Mouse (Mus musculus): ENCODE data around the gene Maoa. TPM values are rescaled to one million over a fixed set of nuclear protein-coding genes. Genes with fewer than 3 reads are reported as not detected.

The Maoa gene
- total RNA-seq (2017), result 0.12 and 0.25 TPM in 2 replicates

DNA sequence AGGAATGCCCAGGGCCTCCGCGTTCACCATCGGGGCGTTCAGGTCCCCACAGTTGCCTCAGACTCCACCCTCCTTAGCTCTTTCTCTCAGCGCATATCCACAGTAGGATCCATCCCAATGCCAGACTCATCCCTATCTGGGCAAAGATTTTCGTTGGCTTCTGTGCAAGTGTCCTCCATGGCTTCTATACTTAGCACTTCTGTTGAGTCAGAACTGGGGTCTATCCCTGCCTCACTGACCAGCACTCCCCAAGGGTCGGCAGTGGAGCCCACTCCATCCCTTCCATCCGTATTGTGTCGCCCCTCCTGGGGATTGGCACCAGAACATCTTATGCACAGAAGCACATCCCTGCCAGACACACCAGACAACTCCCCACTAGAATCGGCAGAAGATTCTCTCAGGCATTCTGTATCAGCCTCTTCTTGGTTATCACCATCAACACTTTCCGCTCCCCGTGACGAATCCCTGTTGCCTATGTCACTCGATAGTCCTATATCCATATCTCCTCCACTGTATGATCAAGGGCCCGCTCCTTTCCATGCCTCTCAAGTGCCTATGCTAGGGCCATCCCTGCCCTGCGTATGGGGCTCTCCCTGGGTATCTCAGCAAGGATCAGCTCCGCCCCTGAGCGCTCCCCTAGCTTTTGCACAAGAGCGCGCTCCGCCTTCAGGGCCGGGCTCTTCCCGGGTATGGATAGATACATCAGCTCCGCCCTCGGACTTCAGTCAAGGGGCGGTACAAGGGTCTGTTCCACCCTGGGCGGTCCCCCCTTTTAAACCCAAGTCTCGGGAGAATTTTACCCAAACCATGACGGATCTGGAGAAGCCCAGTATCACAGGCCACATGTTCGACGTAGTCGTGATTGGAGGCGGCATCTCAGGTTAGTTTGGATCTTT is at the start of gene Maoa:
TSS of gene Maoa (plus strand) at position 665 of the 896 bp plus-strand sequence.
- ATAC-seq (ENCODE audit: extremely low read depth, insufficient number of reproducible peaks, low FRiP score, poor library complexity, severe bottlenecking), result no peak

DNA sequence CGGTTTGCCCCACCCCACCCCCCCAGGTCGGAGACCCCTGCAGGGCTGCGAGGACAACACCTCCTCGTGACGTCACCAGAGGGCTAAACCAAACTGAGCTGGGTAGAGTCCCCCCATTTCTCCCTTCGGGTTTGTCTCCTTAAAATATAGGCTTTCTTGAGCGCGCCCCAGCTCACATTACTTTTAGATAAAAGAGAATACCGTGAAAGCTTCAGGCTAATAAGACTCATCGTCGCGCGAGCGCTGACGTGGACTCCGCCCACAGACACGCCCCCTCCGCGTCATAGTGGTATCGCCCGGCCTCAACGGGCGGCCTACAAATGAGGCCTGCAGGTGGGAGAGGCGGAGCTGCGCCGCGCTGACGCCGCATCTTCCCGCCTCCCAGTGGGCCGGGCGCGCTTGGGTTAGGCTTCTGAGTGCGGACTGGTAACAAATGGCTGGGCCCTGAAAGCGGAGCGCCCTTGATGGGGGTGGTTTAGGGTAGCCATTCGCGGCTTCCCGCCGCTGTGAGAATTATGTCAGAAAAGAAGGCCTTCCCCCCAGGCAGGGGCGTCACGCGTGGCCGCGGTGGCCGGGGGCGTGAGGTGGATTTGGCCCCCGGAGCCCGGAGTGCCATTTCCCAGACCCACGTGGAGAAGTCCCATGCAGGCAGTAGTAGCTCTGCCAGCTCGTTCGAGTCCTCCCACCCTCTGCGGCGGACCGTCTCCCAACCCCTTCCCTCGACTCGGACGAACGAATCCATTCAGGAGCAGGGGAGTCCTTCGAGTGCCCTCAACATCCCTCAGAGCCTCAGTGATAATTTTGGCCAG is 1.1 kb upstream of the Maoa start:
- ATAC-seq (ENCODE audit: extremely low read depth, insufficient number of reproducible peaks, low FRiP score, poor library complexity, severe bottlenecking), result peak; percentile 98

DNA sequence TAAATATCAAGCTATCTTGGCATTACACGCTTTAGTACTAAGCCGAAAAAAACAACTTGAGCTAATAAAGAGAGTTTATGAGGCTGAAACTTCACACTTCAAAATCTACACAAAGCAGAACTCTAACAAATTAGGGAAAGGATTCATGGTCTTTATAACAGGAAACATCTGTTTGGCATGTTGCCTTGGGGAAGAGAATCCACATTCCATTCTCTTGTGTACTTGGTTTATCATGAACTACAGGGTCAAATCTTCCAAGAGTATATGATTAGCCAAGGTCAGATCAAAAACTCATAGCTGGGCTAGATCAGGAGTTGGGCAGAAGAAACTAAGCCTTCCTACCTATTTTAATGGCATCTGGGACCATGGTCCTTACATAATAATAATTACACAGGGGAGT is 37.0 kb downstream of the Maoa start:
- no peak for ATAC-seq (ENCODE audit: extremely low read depth, insufficient number of reproducible peaks, low FRiP score, poor library complexity, severe bottlenecking)

DNA sequence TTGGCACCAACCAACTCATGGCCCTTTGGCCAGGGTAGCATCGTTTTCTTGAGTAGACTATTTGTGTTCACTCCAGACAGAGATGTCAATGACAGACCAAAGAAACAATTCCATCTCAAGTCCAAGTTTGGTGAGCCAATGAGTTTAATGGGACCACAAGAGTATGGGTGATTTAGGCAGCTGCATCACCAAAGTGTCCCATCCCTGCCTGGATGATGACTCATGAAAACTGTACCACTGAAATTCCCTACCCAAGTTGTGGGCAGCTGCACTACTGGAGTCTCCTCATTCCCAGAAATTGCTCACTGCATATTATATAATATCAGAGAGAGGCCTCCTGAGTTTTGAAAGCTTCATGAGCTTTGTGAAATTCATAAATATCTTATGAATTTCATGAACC is 86.6 kb downstream of the Maoa start:
- ATAC-seq (ENCODE audit: extremely low read depth, insufficient number of reproducible peaks, low FRiP score, poor library complexity, severe bottlenecking), result no peak

DNA sequence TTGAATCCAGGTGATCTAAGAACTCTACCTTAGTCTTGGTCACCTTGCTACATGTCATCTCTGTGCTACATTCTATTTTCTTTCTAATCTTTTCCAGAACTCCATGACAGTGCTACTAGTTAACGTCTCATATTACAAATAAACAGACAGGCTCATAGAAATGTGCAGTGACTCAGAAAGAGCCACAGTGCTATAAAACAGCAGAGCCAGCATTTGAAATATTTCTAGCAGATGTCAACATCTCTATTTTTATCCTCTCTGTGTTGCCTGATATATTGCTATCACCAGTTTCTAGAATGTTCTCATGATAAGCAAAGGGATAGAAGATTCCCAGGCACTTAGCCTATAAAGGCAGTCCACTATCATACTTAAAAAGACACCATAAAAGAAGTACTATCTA is 94.5 kb downstream of the Maoa start:
- ATAC-seq (ENCODE audit: extremely low read depth, insufficient number of reproducible peaks, low FRiP score, poor library complexity, severe bottlenecking), result no peak

Other genes with a start within 250 kb of the Maoa start
- not detected in 2 replicates for gene Cypt1, start 96.8 kb upstream of the Maoa start, total RNA-seq (2017)
- gene Maob, start 197.7 kb downstream of the Maoa start, total RNA-seq (2017), result not detected in 2 replicates

Measured in neutrophil, adult 5-6 weeks (primary cell).